Mouse (Mus musculus) urinary bladder, adult 2 months (tissue): Measurements from ENCODE around the gene Gm40193. TPM values are rescaled to one million over a fixed set of nuclear protein-coding genes. Genes with fewer than 3 reads are reported as not detected.

ENCODE experiments used
- DNase-seq: peaks from one replicate; pipeline ENCODE4 v3.0.0; 2022; ENCODE audit warnings: low spot score
- polyA plus RNA-seq: library from polyadenylated mRNA; depleted of rRNA; stranded (reverse); fragments of >200 nt; gene quantifications from 2 replicates; pipeline ENCODE4 v1.2.3, GENCODE M21; 2012; rRNA removed

Gene Gm40193
- polyA plus RNA-seq, 1 experiment = not detected

GRCm38 (mm10) chr11:70506385-70506784, 26.4 kb downstream of the Gm40193 start:
- DNase-seq = no peak

GRCm38 (mm10) chr11:70504970-70505369, 27.8 kb downstream of the Gm40193 start, which contains the start of gene Tm4sf5:
TSS of gene Tm4sf5 (plus strand) at chr11:70505244.
- no peak for DNase-seq

DNA sequence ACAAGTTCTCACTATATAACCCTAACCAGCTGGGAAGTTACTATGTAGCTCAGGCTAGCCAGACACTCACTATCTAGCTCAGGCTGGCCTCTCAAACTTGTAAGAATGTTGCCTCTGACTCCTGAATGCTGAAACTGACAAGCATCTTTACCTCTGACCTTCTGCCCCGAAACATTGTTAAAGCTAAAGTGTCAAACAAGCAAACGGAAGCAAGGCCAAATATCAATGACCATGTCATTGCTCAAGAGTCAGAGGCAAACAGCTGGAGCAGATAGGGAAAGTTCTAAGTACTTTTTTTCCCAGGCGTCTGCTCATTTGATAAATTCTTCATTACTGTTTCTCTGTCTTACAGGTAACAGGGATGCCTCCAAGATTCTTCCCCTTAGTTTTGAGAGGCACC, 30.7 kb downstream of the Gm40193 start:
- no peak for DNase-seq

GRCm38 (mm10) chr11:70500476-70500812, 32.3 kb downstream of the Gm40193 start:
- DNase-seq = no peak

DNA sequence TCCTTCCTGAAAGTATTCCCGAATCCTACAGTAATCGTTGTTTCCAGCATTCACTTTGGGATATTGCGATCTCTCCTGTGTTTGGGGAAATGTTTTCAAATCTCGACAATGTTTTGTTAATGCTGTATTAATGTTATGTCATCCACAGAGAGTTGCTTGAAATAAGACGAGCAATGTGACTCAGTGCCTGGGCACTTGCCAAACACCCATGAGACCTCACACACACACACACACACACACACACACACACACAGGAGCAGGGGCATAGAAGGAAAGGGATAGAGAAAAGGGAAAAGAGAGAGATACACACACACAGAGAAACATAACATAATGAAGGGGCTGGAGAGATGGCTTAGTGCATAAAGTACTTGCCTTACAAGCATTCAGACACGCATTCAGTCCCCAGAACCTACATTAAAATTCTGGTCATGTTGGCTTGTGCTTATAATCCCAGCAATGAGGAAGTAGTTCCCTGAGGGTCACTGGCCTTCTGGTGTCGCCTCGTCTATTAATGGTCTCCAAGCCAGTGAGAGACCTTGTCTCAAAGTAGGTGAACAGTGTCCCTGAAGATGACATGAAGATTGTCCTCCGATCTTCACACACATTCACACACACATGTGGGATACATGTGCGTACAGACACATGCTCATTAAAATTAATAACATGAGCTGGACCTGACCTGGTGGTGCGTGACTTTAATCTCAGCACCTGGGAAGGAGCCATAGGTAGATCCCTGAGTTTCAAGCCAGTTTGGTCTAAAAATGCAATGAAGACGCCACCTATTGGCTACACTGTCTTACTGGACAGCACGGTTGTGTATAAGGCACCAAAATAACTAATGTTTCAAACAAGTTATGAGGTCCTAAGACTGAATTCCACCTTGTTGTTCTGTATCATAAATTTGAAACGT, 32.9 kb downstream of the Gm40193 start:
- DNase-seq = no peak

- no peak for DNase-seq
Observed at GRCm38 (mm10) chr11:70489684-70490083, 43.1 kb downstream of the Gm40193 start.

DNA sequence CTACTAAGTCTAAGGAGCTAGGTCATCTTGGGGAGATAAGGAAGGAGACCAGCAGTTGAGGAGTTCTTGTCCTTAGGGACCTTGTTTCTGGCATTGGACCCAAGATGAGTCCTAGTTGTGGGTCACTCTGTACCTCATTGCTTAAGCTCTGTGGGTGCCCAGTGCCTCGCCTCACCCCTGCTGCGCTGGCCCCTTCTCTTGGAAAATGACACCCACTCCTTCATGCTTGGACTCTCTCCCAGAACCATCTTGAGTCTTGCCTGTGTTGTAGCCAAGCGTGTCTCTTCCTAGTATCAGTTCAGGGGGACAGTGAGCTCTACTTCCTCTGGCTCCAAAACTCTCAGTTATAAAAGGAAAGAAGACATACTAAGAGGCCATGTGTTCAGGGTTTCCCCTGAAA, 43.6 kb downstream of the Gm40193 start:
- DNase-seq = no peak

GRCm38 (mm10) chr11:70487816-70488215, 44.9 kb downstream of the Gm40193 start:
- no peak for DNase-seq

- DNase-seq = no peak
Observed at GRCm38 (mm10) chr11:70485498-70485897, 47.2 kb downstream of the Gm40193 start.

Other genes with a start within 250 kb of the Gm40193 start
- 0.14 and 0.21 TPM in 2 replicates for gene Alox12e, start 210.3 kb downstream of the Gm40193 start, polyA plus RNA-seq
- 0.80 and 1.3 TPM in 2 replicates for gene Alox15, start 180.9 kb downstream of the Gm40193 start, polyA plus RNA-seq
- 11.1 and 15.3 TPM in 2 replicates for gene Pelp1, start 122.9 kb downstream of the Gm40193 start, polyA plus RNA-seq
- gene Arrb2, start 100.3 kb downstream of the Gm40193 start, polyA plus RNA-seq = 18.5 and 22.0 TPM in 2 replicates
- 20.1 and 20.8 TPM in 2 replicates for gene Med11, start 81.0 kb downstream of the Gm40193 start, polyA plus RNA-seq
- 3.9 and 4.4 TPM in 2 replicates for gene Zmynd15, start 73.5 kb downstream of the Gm40193 start, polyA plus RNA-seq
- gene Cxcl16, start 73.0 kb downstream of the Gm40193 start, polyA plus RNA-seq = 28.9 and 29.2 TPM in 2 replicates
- 0.72 and 0.80 TPM in 2 replicates for gene Tm4sf5, start 27.7 kb downstream of the Gm40193 start, polyA plus RNA-seq
- 0.43 and 0.72 TPM in 2 replicates for gene Vmo1, start 18.3 kb downstream of the Gm40193 start, polyA plus RNA-seq
- 0.14 and 0.15 TPM in 2 replicates for gene Gltpd2, start 13.7 kb downstream of the Gm40193 start, polyA plus RNA-seq
- 249 and 294 TPM in 2 replicates for gene Psmb6, start 7.6 kb downstream of the Gm40193 start, polyA plus RNA-seq
- gene Pld2, start 7.1 kb upstream of the Gm40193 start, polyA plus RNA-seq = 33.6 and 38.7 TPM in 2 replicates
- gene Mink1, start 29.9 kb upstream of the Gm40193 start, polyA plus RNA-seq = 87.2 and 89.1 TPM in 2 replicates
- not detected in 2 replicates for gene 4930544D05Rik, start 82.9 kb upstream of the Gm40193 start, polyA plus RNA-seq
- gene Chrne, start 86.3 kb upstream of the Gm40193 start, polyA plus RNA-seq = 0.40 and 0.44 TPM in 2 replicates
- gene Gp1ba, start 106.2 kb upstream of the Gm40193 start, polyA plus RNA-seq = 0.01 and 0.10 TPM in 2 replicates
- gene Rnf167, start 114.3 kb upstream of the Gm40193 start, polyA plus RNA-seq = 116 and 119 TPM in 2 replicates
- 93.9 and 96.9 TPM in 2 replicates for gene Slc25a11, start 114.5 kb upstream of the Gm40193 start, polyA plus RNA-seq
- gene Pfn1, start 121.7 kb upstream of the Gm40193 start, polyA plus RNA-seq = 1,258 and 1,344 TPM in 2 replicates
- gene Eno3, start 124.3 kb upstream of the Gm40193 start, polyA plus RNA-seq = 104 and 126 TPM in 2 replicates
- 89.4 and 93.2 TPM in 2 replicates for gene Spag7, start 136.5 kb upstream of the Gm40193 start, polyA plus RNA-seq
- 16.6 and 25.4 TPM in 2 replicates for gene Camta2, start 155.2 kb upstream of the Gm40193 start, polyA plus RNA-seq
- 4.3 and 5.1 TPM in 2 replicates for gene Inca1, start 167.2 kb upstream of the Gm40193 start, polyA plus RNA-seq
- 77.5 and 105 TPM in 2 replicates for gene Kif1c, start 167.6 kb upstream of the Gm40193 start, polyA plus RNA-seq
- 5.8 and 6.5 TPM in 2 replicates for gene Zfp3, start 231.3 kb upstream of the Gm40193 start, polyA plus RNA-seq